Mouse (Mus musculus) neural tube, embryonic 12.5 days (tissue): ENCODE data around the gene Dspp. TPM values are rescaled to one million over a fixed set of nuclear protein-coding genes. Genes with fewer than 3 reads are reported as not detected.

Source experiments
- ATAC-seq: fragments of 200-750 bp; cut with Nextera tagmentation; 2 replicates; pipeline ENCODE4 v1.8.0; 2017; ENCODE audit warnings: low read depth, mild to moderate bottlenecking, moderate TSS enrichment, moderate library complexity; ENCODE audit not compliant: low FRiP score
- H3K27ac ChIP-seq: fragments of 300-500 bp; sonication (generic); 2 replicates; pipeline ENCODE4 v1.5.1; 2016
- H3K27me3 ChIP-seq: fragments of 300-500 bp; sonication (generic); replicated peaks from 2 replicates; pipeline ENCODE4 v1.6.1; 2016; ENCODE audit warnings: mild to moderate bottlenecking
- H3K36me3 ChIP-seq: fragments of 300-500 bp; sonication (generic); 2 replicates; pipeline ENCODE4 v1.6.1; 2016; ENCODE audit warnings: mild to moderate bottlenecking
- H3K4me1 ChIP-seq: fragments of 300-500 bp; sonication (generic); 2 replicates; pipeline ENCODE4 v1.6.1; 2016
- H3K4me2 ChIP-seq: fragments of 300-500 bp; sonication (generic); replicated peaks from 2 replicates; pipeline ENCODE4 v1.6.1; 2016; ENCODE audit warnings: mild to moderate bottlenecking
- H3K4me3 ChIP-seq: fragments of 300-500 bp; sonication (generic); 2 replicates; pipeline ENCODE4 v1.5.1; 2016
- H3K9ac ChIP-seq: fragments of 300-500 bp; sonication (generic); 2 replicates; pipeline ENCODE4 v1.6.1; 2016; ENCODE audit warnings: mild to moderate bottlenecking
- H3K9me3 ChIP-seq: fragments of 300-500 bp; sonication (generic); 2 replicates; pipeline ENCODE4 v1.6.1; 2016; ENCODE audit warnings: mild to moderate bottlenecking
- WGBS: fragments of 180-500 bp; shearing (Covaris S2); methylation state at CpG from one replicate; pipeline ENCODE4 v1.1.7; 2016; 5-methylcytosine and 5-hydroxymethylcytosine counted together
- polyA plus RNA-seq: library from polyadenylated mRNA; unstranded; fragments of >200 nt; fragmentation: Nextera tagmentation; extraction: Ambion mirVana; gene quantifications from 2 replicates; pipeline ENCODE4 v1.2.1, GENCODE M21; 2016

The Dspp gene
- polyA plus RNA-seq, 1 experiment from 2014 or later = not detected

DNA sequence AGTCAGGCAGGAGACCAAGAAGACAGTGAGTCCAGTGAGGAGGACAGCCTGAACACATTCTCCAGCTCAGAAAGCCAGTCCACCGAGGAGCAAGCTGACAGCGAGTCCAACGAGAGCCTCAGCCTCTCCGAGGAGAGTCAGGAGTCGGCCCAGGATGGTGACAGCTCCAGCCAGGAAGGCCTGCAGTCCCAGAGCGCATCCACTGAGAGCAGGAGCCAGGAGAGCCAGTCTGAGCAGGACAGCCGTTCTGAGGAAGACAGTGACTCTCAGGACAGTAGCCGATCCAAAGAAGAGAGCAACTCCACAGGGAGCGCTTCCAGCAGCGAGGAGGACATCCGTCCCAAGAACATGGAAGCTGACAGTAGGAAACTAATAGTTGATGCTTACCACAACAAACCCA is 42.0 kb downstream of the Dspp start:
- Histone ChIP-seq H3K4me1 (no peaks in the 10 kb centered on the region), H3K4me3 (no peak overlapping the region), H3K36me3 (no peaks in the 10 kb centered on the region), H3K9me3 (no peaks in the 10 kb centered on the region), H3K27me3 (no peaks in the 10 kb centered on the region), H3K9ac (no peak overlapping the region), H3K4me2 (no peak overlapping the region), H3K27ac (no peak overlapping the region)
- ATAC-seq = no peak
- WGBS = 79% methylated on average over 11 of the region's 11 CpGs

- no peak for ATAC-seq
- H3K4me2 ChIP-seq = no peak overlapping the region
- no peaks in the 10 kb centered on the region for H3K27me3 ChIP-seq
- no peaks in the 10 kb centered on the region for H3K36me3 ChIP-seq
- H3K27ac ChIP-seq = no peak overlapping the region
- H3K4me3 ChIP-seq = no peak overlapping the region
- H3K9me3 ChIP-seq = no peaks in the 10 kb centered on the region
- no peaks in the 10 kb centered on the region for H3K4me1 ChIP-seq
- 38% methylated on average over 5 of the region's 5 CpGs for WGBS
- H3K9ac ChIP-seq = no peak overlapping the region
These were observed 48.4 kb downstream of the Dspp start for GRCm38 (mm10) chr5:104218926-104219325.

DNA sequence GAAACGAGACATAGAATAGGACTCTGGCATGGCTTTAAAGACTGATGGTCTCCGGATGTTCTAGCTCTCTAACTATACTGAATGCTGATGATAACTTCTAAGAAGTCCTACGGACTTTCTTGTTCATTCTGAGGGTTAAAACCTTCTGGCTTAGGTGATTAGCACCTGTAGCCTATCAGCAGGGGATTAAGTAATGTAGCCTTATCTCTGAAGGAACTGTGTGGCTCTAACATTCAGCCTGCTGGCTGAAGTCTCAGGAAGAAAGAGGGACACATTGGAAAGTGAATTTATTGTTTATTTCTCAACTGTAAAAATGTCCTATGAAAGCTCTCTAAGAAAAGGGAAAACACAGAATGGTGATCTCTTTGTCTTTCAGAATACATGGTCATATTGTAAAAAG is 53.8 kb downstream of the Dspp start:
- Histone ChIP-seq H3K4me3 (no peak overlapping the region), H3K4me2 (no peak overlapping the region), H3K27me3 (no peaks in the 10 kb centered on the region), H3K36me3 (no peaks in the 10 kb centered on the region), H3K4me1 (no peaks in the 10 kb centered on the region), H3K9me3 (no peaks in the 10 kb centered on the region), H3K9ac (no peak overlapping the region), H3K27ac (no peak overlapping the region)
- no peak for ATAC-seq
- 75% methylated on average over 3 of the region's 3 CpGs for WGBS

DNA sequence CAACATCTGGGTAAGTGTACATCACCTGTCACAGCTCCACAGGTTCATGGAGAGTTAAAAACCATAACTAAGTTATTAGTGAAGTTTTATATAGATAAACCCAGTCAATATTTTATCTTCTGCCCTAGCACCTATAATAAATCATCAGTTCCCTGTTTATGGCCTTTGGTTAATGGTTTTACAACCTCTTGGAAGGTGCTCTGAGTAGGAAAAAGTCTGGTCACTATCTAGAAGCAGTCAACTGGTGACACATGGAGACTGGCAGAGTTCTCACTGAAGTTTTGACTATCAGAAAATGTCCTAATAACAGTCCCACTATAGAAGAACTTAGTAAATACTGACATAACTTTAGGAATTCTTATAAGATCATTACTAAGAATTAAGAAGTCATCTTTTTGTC is 54.2 kb downstream of the Dspp start:
- Histone ChIP-seq H3K4me2 (no peak overlapping the region), H3K27me3 (no peaks in the 10 kb centered on the region), H3K4me3 (no peak overlapping the region), H3K4me1 (no peaks in the 10 kb centered on the region), H3K36me3 (no peaks in the 10 kb centered on the region), H3K9ac (no peak overlapping the region), H3K27ac (no peak overlapping the region), H3K9me3 (no peaks in the 10 kb centered on the region)
- ATAC-seq = no peak

DNA sequence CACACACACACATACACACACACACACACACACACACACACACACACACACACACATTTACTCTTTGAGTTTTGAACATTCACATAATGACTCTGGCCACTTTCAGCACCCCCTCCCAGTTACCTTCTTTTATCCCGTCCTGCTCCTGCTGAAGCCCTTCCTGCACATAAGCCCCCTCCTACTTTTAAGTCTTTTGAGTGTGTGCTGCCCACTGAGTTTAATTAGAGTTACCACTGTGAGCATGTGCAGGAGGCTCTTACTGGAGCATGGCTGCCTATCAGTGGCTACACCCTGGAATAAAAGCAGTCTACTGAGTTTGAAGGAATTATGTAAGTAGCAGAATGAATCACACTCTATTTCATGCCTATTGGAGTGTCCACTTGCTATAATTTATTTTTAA is 58.0 kb downstream of the Dspp start:
- H3K36me3 ChIP-seq = no peaks in the 10 kb centered on the region
- H3K4me2 ChIP-seq = no peak overlapping the region
- H3K4me1 ChIP-seq = no peaks in the 10 kb centered on the region
- H3K9ac ChIP-seq = no peak overlapping the region
- no peaks in the 10 kb centered on the region for H3K27me3 ChIP-seq
- H3K27ac ChIP-seq = no peak overlapping the region
- no peaks in the 10 kb centered on the region for H3K9me3 ChIP-seq
- no peak for ATAC-seq
- WGBS = 15% methylated on average over 1 of the region's 1 CpGs
- no peak overlapping the region for H3K4me3 ChIP-seq

Other genes starting within 250 kb of the Dspp start
- gene Hsd17b13, start 193.3 kb upstream of the Dspp start, polyA plus RNA-seq = not detected in 2 replicates
- 1.8 and 2.0 TPM in 2 replicates for gene Hsd17b11, start 148.8 kb upstream of the Dspp start, polyA plus RNA-seq
- gene Nudt9, start 124.4 kb upstream of the Dspp start, polyA plus RNA-seq = 78.1 and 81.7 TPM in 2 replicates
- not detected in 2 replicates for gene Gm17660, start 93.1 kb upstream of the Dspp start, polyA plus RNA-seq
- 88.0 and 95.9 TPM in 2 replicates for gene Sparcl1, start 57.0 kb upstream of the Dspp start, polyA plus RNA-seq
- 0.44 and 0.72 TPM in 2 replicates for gene Dmp1, start 31.9 kb downstream of the Dspp start, polyA plus RNA-seq
- gene Ibsp, start 128.5 kb downstream of the Dspp start, polyA plus RNA-seq = not detected in 2 replicates
- not detected in 2 replicates for gene Mepe, start 154.6 kb downstream of the Dspp start, polyA plus RNA-seq